Mouse (Mus musculus): ENCODE data around the gene Vgll4.

DNA sequence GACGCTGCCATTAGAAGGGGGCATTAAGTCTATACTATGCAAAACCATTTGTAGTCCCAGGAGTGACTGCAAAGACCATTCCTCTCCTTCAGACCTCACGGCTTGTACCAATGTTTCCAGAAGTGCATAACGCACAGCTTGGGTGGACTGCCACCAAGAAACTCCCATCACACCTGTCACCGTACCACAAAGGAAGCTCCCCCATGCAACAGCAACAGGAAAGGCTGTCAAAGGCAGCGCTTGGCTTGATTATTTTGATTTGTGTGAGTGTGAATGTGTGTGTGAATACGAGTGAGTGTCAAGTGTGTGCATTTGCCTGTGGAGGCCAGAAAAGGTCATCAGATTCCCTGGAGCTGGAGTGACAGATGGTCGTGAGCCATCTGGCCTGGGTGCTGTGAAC is 74.6 kb downstream of the Vgll4 start:
- TF ChIP-seq CTCF (IDR thresholded peaks at IDR 0.05; ENCODE audit: extremely low read depth, insufficient read depth, insufficient read length, insufficient replicate concordance): no peak
- TF ChIP-seq POLR2A (IDR thresholded peaks at IDR 0.05; ENCODE audit: low read depth, low read length): no peak
